Mouse (Mus musculus): ENCODE measurements around the gene Zfp933.
"Not testable (repeated sequence)": the region's sequence is repeated elsewhere in the genome, so short reads cannot be mapped to it uniquely, and the experiment has no call there.

The Zfp933 gene

GRCm38 (mm10) chr4:147862051-147862450 is 13.9 kb upstream of the Zfp933 start:
- DNase-seq (ENCODE audit: low spot score), result no peak

DNA sequence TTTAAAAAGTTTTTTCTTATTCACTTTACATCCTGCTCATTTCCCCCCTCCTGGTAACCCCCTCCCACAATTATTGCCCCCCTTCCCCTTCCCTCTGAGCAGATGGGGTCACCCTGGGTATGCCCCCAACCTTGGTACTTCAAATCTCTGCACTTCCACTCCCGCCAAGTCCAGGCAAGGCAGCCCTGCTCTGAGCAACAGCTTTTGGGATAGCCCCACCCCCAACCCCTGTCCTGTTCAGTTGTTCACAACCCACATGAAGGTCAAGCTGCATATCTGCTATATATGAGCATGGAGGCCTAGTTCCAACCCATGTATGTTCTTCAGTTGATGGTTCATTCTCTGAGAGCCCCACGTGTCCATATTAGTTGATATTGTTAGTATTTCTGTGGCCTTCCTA is 2.6 kb upstream of the Zfp933 start:
- no peak for DNase-seq (ENCODE audit: low spot score)

DNA sequence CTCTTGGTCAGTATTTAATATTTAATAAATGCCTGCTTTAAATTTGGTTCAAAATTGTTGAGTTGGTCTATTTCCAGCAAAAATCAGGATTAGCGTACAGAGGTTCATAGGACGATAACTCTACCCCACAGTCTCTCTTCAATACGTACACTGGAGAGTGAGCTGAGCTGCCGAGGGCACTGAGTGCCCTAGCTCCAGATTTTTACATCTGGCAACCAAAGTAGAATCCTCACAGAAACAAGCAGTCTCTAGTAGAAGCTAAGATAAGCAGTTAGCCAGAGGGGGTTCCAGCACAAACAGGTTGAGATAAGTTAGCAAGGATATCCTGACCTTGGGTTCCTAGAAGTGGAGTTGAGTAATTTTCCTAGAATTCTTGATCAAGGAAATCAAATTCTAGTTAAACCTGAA is 422 bp upstream of the Zfp933 start:
- no peak for DNase-seq (ENCODE audit: low spot score)

DNA sequence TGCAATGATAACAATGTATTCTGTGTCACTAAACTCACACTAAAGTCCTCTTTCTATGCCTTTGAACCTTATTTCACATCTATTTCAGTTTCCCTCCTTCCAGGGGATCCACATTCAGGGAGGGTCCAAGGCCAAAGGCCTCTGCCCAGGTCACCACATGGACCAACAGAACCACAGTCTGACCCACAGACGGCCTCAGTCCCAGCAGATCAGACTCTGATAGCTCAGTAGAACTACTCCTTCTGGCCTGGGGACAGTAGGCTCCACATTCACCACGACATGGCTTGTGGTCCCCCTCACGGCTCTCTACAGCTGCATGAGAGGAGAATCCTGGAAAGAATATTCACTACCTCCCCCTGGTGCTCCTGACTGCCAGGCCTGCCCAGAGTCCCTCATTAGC is 5.3 kb downstream of the Zfp933 start:
- DNase-seq (ENCODE audit: low spot score), result no peak

GRCm38 (mm10) chr4:147839282-147839681 is 8.9 kb downstream of the Zfp933 start:
- DNase-seq (ENCODE audit: low spot score), result not testable (repeated sequence)

- DNase-seq (ENCODE audit: low spot score), result no peak
Observed at GRCm38 (mm10) chr4:147824389-147824788, 23.8 kb downstream of the Zfp933 start.

DNA sequence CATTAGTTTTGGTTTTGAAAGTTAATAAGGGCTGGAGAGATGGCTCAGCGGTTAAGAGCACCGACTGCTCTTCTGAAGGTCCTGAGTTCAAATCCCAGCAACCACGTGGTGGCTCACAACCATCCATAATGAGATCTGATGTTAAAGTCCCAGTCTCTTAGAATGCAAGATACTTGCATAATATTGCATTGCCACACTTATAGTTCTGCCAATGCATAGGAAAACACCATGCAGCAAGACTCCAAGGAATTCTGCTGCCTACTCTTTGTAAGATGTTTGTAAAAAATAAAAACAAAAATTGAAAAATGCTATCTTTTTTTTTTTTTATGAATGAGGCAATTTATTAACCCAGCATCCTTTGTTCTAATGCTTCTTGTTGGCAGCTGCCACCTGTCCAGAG is 26.8 kb downstream of the Zfp933 start:
- DNase-seq (ENCODE audit: low spot score), result not testable (repeated sequence)

DNA sequence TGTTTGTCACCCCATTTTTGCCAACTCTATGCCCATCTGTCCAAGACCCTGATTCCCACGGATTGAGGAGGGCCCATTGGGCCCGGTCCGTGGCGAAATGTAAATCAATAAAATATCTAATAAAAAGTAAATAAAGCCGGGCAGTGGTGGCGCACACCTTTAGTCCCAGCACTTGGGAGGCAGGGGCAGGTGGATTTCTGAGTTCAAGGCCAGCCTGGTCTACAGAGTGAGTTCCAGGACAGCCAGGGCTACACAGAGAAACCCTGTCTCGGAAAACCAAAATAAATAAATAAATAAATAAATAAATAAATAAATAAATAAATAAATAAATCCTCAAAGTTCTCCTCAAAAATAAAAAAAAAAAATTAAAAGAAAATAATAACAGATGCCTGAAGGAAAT is 28.5 kb downstream of the Zfp933 start:
- DNase-seq (ENCODE audit: low spot score), result not testable (repeated sequence)

DNA sequence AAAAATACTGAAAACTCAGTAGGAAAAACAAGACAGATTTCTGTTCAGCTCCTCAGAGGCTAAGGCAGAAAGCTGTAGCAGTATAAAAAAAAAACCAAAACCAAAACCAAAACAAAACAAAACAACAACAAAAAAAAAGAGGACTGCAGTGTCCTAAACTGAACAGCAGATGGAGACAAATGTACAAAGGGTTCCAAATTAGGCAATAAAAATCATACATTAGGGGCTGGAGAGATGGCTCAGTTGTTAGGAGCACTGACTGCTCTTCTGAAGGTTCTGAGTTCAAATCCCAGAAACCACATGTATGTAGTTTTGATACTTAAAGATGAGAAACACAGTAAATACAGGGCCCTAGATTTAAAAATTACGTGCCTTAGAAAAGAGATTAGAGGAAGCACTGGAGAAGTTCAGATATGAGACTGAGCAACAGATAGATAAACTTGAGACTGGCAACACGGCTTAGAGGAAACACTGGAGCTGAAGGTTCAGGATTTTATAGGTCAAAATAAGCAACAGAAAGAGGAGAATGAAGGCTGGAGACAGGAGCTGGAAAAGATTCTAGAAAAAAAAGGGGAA is 33.5 kb downstream of the Zfp933 start:
- DNase-seq (ENCODE audit: low spot score), result peak; percentile 61

GRCm38 (mm10) chr4:147813249-147813765 is 34.9 kb downstream of the Zfp933 start:
- DNase-seq (ENCODE audit: low spot score), result no peak

GRCm38 (mm10) chr4:147809966-147810304 is 38.2 kb downstream of the Zfp933 start:
- DNase-seq (ENCODE audit: low spot score), result not testable (repeated sequence)

DNA sequence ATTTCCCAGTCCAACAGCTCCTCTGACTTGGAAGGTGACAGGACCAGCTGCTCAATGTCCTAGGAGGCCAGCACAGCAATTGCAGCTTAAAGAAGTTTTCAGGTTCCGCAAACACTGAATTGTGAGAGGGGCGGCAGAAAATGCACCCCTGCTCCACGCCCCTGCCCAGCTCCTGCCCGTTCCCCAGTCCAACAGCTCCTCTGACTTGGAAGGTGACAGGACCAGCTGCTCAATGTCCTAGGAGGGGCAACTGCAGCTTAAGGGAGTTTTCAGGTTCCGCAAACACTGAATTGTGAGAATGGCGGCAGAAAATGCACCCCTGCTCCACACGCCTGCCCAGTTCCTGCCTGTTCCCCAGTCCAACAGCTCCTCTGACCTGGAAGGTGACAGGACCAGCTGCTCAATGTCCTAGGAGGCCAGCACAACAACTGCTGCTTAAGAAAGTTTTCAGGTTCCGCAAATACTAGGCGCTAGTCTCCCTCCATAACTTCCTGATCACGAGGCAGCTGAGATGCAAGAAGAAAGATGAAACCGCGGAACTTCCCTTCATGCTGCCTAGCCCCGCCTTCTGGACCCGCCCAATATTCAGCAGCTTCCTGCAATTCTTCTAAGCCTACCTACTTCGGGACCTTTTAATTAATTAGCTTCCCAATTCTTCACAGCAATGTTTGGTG is 38.7 kb downstream of the Zfp933 start, which contains the start of gene Zfp984:
Zfp984 (minus strand) TSS at position 497 of the 674 bp plus-strand sequence.
- DNase-seq (ENCODE audit: low spot score), result peak; percentile 53

GRCm38 (mm10) chr4:147808483-147808882 is 39.7 kb downstream of the Zfp933 start:
- DNase-seq (ENCODE audit: low spot score), result not testable (repeated sequence)

- DNase-seq (ENCODE audit: low spot score), result not testable (repeated sequence)
Observed at GRCm38 (mm10) chr4:147795308-147795707, 52.9 kb downstream of the Zfp933 start.

GRCm38 (mm10) chr4:147794026-147794665 is 54.0 kb downstream of the Zfp933 start:
- DNase-seq (ENCODE audit: low spot score), result not testable (repeated sequence)

DNA sequence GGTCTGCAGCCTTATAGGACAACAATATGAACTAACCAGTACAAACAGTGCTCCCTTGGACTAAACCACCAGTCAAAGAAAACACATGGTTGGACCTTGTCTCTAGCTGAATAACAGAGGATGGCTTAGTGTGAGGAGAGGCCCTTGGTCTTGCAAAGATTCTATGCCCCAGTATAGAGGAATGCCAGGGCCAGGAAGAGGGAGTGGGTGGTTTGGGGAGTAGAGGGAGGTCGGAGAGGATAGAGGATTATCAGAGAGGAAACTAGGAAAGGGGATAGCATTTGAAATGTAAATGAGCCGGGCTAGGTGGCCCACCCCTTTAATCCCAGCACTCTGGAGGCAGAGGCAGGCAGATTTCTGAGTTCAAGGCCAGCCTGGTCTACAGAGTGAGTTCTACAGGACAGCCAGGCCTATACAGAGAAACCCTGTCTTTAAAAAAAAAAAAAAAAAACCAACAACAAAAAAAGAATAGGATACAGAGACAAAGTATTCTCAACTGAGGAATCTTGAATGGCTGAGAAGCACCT is 54.7 kb downstream of the Zfp933 start:
- not testable (repeated sequence) for DNase-seq (ENCODE audit: low spot score)

GRCm38 (mm10) chr4:147791729-147792128 is 56.4 kb downstream of the Zfp933 start:
- not testable (repeated sequence) for DNase-seq (ENCODE audit: low spot score)
